Mouse (Mus musculus) embryonic facial prominence, embryonic 13.5 days (tissue): Measurements from ENCODE around the gene Xdh. TPM values are rescaled to one million over a fixed set of nuclear protein-coding genes. Genes with fewer than 3 reads are reported as not detected.
"Not testable (repeated sequence)": the region's sequence is repeated elsewhere in the genome, so short reads cannot be mapped to it uniquely, and the experiment has no call there.

Source experiments
- ATAC-seq: fragments of 200-750 bp; cut with Nextera tagmentation; 2 replicates; pipeline ENCODE4 v1.8.0; 2017; ENCODE audit warnings: low read depth; ENCODE audit not compliant: insufficient number of reproducible peaks, insufficient read depth, low FRiP score, low TSS enrichment
- H3K27ac ChIP-seq: fragments of 300-500 bp; sonication (generic); 2 replicates; pipeline ENCODE4 v1.5.1; 2015; ENCODE audit warnings: moderate library complexity, mild to moderate bottlenecking, inconsistent platforms
- H3K27me3 ChIP-seq: fragments of 300-500 bp; sonication (generic); 2 replicates; pipeline ENCODE4 v1.6.1; 2015; ENCODE audit warnings: mild to moderate bottlenecking, inconsistent platforms
- H3K36me3 ChIP-seq: fragments of 300-500 bp; sonication (generic); 2 replicates; pipeline ENCODE4 v1.6.1; 2015; ENCODE audit warnings: mild to moderate bottlenecking, inconsistent platforms
- H3K4me1 ChIP-seq: fragments of 300-500 bp; sonication (generic); 2 replicates; pipeline ENCODE4 v1.6.1; 2015; ENCODE audit warnings: inconsistent platforms
- H3K4me2 ChIP-seq: fragments of 300-500 bp; sonication (generic); 2 replicates; pipeline ENCODE4 v1.6.1; 2015; ENCODE audit warnings: moderate library complexity, mild to moderate bottlenecking, inconsistent platforms
- H3K4me3 ChIP-seq: fragments of 300-500 bp; sonication (generic); 2 replicates; pipeline ENCODE4 v1.5.1; 2015; ENCODE audit warnings: mild to moderate bottlenecking, inconsistent platforms
- H3K9ac ChIP-seq: fragments of 300-500 bp; sonication (generic); 2 replicates; pipeline ENCODE4 v1.6.1; 2015; ENCODE audit warnings: mild to moderate bottlenecking, inconsistent platforms
- H3K9me3 ChIP-seq: fragments of 300-500 bp; sonication (generic); 2 replicates; pipeline ENCODE4 v1.6.1; 2016; ENCODE audit warnings: inconsistent platforms
- WGBS: fragments of 180-500 bp; shearing (Covaris S2); methylation state at CpG from one replicate; pipeline ENCODE4 v1.1.7; 2015; ENCODE audit warnings: mixed read lengths; 5-methylcytosine and 5-hydroxymethylcytosine counted together
- polyA plus RNA-seq: library from polyadenylated mRNA; unstranded; fragments of >200 nt; fragmentation: Nextera tagmentation; extraction: Ambion mirVana; gene quantifications from 2 replicates; pipeline ENCODE4 v1.2.1, GENCODE M21; 2015

Xdh gene
- polyA plus RNA-seq, 1 experiment from 2014 or later, result 0.59 TPM

GRCm38 (mm10) chr17:73879262-73879916 is 70.6 kb downstream of the Xdh start:
- Histone ChIP-seq H3K36me3 (no peaks in the 10 kb centered on the region), H3K9me3 (no peaks in the 10 kb centered on the region), H3K27me3 (0 out of 2 replicates have a peak, but pooled peaks cover 6% of the 10 kb centered on the region), H3K27ac (no peak overlapping the region), H3K9ac (no peak overlapping the region), H3K4me2 (no peak overlapping the region), H3K4me3 (no peak overlapping the region), H3K4me1 (no peaks in the 10 kb centered on the region; the same call in 1 of the 2 replicates)
- ATAC-seq, result no peak
- 93% methylated on average over 10 of the region's 10 CpGs for WGBS

GRCm38 (mm10) chr17:73875674-73876073 is 74.3 kb downstream of the Xdh start:
- no peak overlapping the region for H3K9ac ChIP-seq
- no peak overlapping the region for H3K4me2 ChIP-seq
- ATAC-seq, result no peak
- no peaks in the 10 kb centered on the region for H3K27me3 ChIP-seq
- no peak overlapping the region for H3K4me3 ChIP-seq
- H3K4me1 ChIP-seq, result no peaks in the 10 kb centered on the region
- no peaks in the 10 kb centered on the region for H3K9me3 ChIP-seq
- H3K27ac ChIP-seq, result no peak overlapping the region
- H3K36me3 ChIP-seq, result no peaks in the 10 kb centered on the region
- WGBS, result 85% methylated on average over 7 of the region's 7 CpGs

- H3K36me3 ChIP-seq, result no peaks in the 10 kb centered on the region
- no peaks in the 10 kb centered on the region for H3K4me1 ChIP-seq
- no peak for ATAC-seq
Observed at GRCm38 (mm10) chr17:73875268-73875667, 74.7 kb downstream of the Xdh start.

GRCm38 (mm10) chr17:73870956-73871605 is 78.9 kb downstream of the Xdh start:
- H3K4me3 ChIP-seq, result no peak overlapping the region
- no peaks in the 10 kb centered on the region for H3K9me3 ChIP-seq
- no peak overlapping the region for H3K4me2 ChIP-seq
- 92% methylated on average over 14 of the region's 14 CpGs for WGBS
- H3K36me3 ChIP-seq, result no peaks in the 10 kb centered on the region
- no peaks in the 10 kb centered on the region for H3K4me1 ChIP-seq
- H3K9ac ChIP-seq, result no peak overlapping the region
- H3K27me3 ChIP-seq, result no peaks in the 10 kb centered on the region
- no peak overlapping the region for H3K27ac ChIP-seq
- no peak for ATAC-seq

More at GRCm38 (mm10) chr17:73875268-73875667, 74.7 kb downstream of the Xdh start:
- WGBS, result 81% methylated on average over 4 of the region's 4 CpGs
- Histone ChIP-seq H3K4me2 (no peak overlapping the region), H3K4me3 (no peak overlapping the region), H3K9me3 (no peaks in the 10 kb centered on the region), H3K9ac (no peak overlapping the region), H3K27me3 (no peaks in the 10 kb centered on the region), H3K27ac (no peak overlapping the region)

- 90% methylated on average over 9 of the region's 9 CpGs for WGBS
- ATAC-seq, result no peak
- Histone ChIP-seq H3K9me3 (no peaks in the 10 kb centered on the region), H3K9ac (no peak overlapping the region), H3K4me1 (no peaks in the 10 kb centered on the region), H3K27ac (no peak overlapping the region), H3K27me3 (no peaks in the 10 kb centered on the region), H3K36me3 (no peaks in the 10 kb centered on the region), H3K4me3 (no peak overlapping the region), H3K4me2 (no peak overlapping the region)
Observed at GRCm38 (mm10) chr17:73869008-73869685, 80.8 kb downstream of the Xdh start.

GRCm38 (mm10) chr17:73853717-73854116 is 96.3 kb downstream of the Xdh start:
- no peak overlapping the region for H3K4me2 ChIP-seq
- H3K36me3 ChIP-seq, result no peaks in the 10 kb centered on the region
- 72% methylated on average over 4 of the region's 4 CpGs for WGBS
- H3K4me1 ChIP-seq, result no peaks in the 10 kb centered on the region
- ATAC-seq, result no peak
- H3K9me3 ChIP-seq, result 0 out of 2 replicates have a peak, but pooled peaks cover 5% of the 10 kb centered on the region
- no peak overlapping the region for H3K27ac ChIP-seq
- H3K4me3 ChIP-seq, result no peak overlapping the region
- H3K9ac ChIP-seq, result no peak overlapping the region
- H3K27me3 ChIP-seq, result no peaks in the 10 kb centered on the region

- Histone ChIP-seq H3K27ac (no peak overlapping the region), H3K4me2 (no peak overlapping the region), H3K4me1 (no peaks in the 10 kb centered on the region), H3K9ac (no peak overlapping the region), H3K9me3 (0 out of 2 replicates have a peak, but pooled peaks cover 5% of the 10 kb centered on the region), H3K27me3 (no peaks in the 10 kb centered on the region), H3K36me3 (no peaks in the 10 kb centered on the region), H3K4me3 (no peak overlapping the region)
- ATAC-seq, result no peak
- WGBS, result 89% methylated on average over 11 of the region's 11 CpGs
Observed at GRCm38 (mm10) chr17:73853041-73853440, 97.0 kb downstream of the Xdh start.

GRCm38 (mm10) chr17:73847399-73847798 is 102.6 kb downstream of the Xdh start:
- Histone ChIP-seq H3K36me3 (no peaks in the 10 kb centered on the region), H3K4me1 (no peaks in the 10 kb centered on the region), H3K9me3 (no peaks in the 10 kb centered on the region), H3K9ac (no peak overlapping the region), H3K27ac (no peak overlapping the region), H3K27me3 (no peaks in the 10 kb centered on the region), H3K4me2 (no peak overlapping the region), H3K4me3 (no peak overlapping the region)
- no peak for ATAC-seq
- 92% methylated on average over 1 of the region's 1 CpGs for WGBS

GRCm38 (mm10) chr17:73845632-73846031 is 104.4 kb downstream of the Xdh start:
- H3K27ac ChIP-seq, result no peak overlapping the region

GRCm38 (mm10) chr17:73842963-73843362 is 107.0 kb downstream of the Xdh start:
- no peaks in the 10 kb centered on the region for H3K9me3 ChIP-seq
- WGBS, result 76% methylated on average over 1 of the region's 1 CpGs
- no peaks in the 10 kb centered on the region for H3K36me3 ChIP-seq
- no peaks in the 10 kb centered on the region for H3K27me3 ChIP-seq
- no peak for ATAC-seq
- no peak overlapping the region for H3K27ac ChIP-seq
- no peak overlapping the region for H3K9ac ChIP-seq
- no peak overlapping the region for H3K4me2 ChIP-seq
- H3K4me1 ChIP-seq, result no peaks in the 10 kb centered on the region
- no peak overlapping the region for H3K4me3 ChIP-seq

More at GRCm38 (mm10) chr17:73845632-73846031, 104.4 kb downstream of the Xdh start:
- H3K36me3 ChIP-seq, result no peaks in the 10 kb centered on the region
- no peak overlapping the region for H3K4me2 ChIP-seq
- no peaks in the 10 kb centered on the region for H3K9me3 ChIP-seq
- no peak overlapping the region for H3K9ac ChIP-seq
- no peak for ATAC-seq
- no peak overlapping the region for H3K4me3 ChIP-seq
- no peaks in the 10 kb centered on the region for H3K27me3 ChIP-seq
- H3K4me1 ChIP-seq, result no peaks in the 10 kb centered on the region
- WGBS, result 69% methylated on average over 3 of the region's 3 CpGs

GRCm38 (mm10) chr17:73839876-73840275 is 110.1 kb downstream of the Xdh start:
- H3K36me3 ChIP-seq, H3K9me3 ChIP-seq, H3K4me1 ChIP-seq, H3K27ac ChIP-seq, ATAC-seq, H3K27me3 ChIP-seq, H3K4me3 ChIP-seq, H3K9ac ChIP-seq, H3K4me2 ChIP-seq: not testable (repeated sequence)
- WGBS, result 49% methylated on average over 1 of the region's 1 CpGs
